Mouse (Mus musculus) left cerebral cortex, adult 11 months (tissue): ENCODE data around the gene Doc2a.

Experiments
- DNase-seq: peaks from one replicate; pipeline ENCODE4 v3.0.0; 2022; ENCODE audit warnings: low spot score

The Doc2a gene

GRCm38 (mm10) chr7:126823202-126823711, 24.0 kb upstream of the Doc2a start:
- DNase-seq = no peak

GRCm38 (mm10) chr7:126823940-126824339, 23.3 kb upstream of the Doc2a start:
- DNase-seq = no peak

GRCm38 (mm10) chr7:126825403-126825802, 21.8 kb upstream of the Doc2a start:
- no peak for DNase-seq

- DNase-seq = no peak
Observed at GRCm38 (mm10) chr7:126825952-126826351, 21.3 kb upstream of the Doc2a start.

- DNase-seq = no peak
Observed at GRCm38 (mm10) chr7:126831539-126831938, 15.7 kb upstream of the Doc2a start, which contains the start of gene 4930451I11Rik. TSS of gene 4930451I11Rik (minus strand) at chr7:126831639.

GRCm38 (mm10) chr7:126832036-126832598, 15.1 kb upstream of the Doc2a start:
- peak; percentile 75 for DNase-seq

GRCm38 (mm10) chr7:126833294-126833693, 13.9 kb upstream of the Doc2a start:
- no peak for DNase-seq

GRCm38 (mm10) chr7:126843276-126843675, 3.9 kb upstream of the Doc2a start:
- no peak for DNase-seq

- no peak for DNase-seq
Observed at GRCm38 (mm10) chr7:126845516-126845915, 1.7 kb upstream of the Doc2a start.

GRCm38 (mm10) chr7:126847421-126848398, 494 bp downstream of the Doc2a start:
- DNase-seq = no peak

- DNase-seq = no peak
Observed at GRCm38 (mm10) chr7:126848794-126849193, 1.6 kb downstream of the Doc2a start.

GRCm38 (mm10) chr7:126850161-126850560, 2.9 kb downstream of the Doc2a start:
- DNase-seq = no peak

- no peak for DNase-seq
Observed at GRCm38 (mm10) chr7:126851192-126851591, 4.0 kb downstream of the Doc2a start.

GRCm38 (mm10) chr7:126853454-126853853, 6.2 kb downstream of the Doc2a start:
- DNase-seq = no peak

GRCm38 (mm10) chr7:126855641-126856040, 8.4 kb downstream of the Doc2a start:
- DNase-seq = no peak

- DNase-seq = no peak
Observed at GRCm38 (mm10) chr7:126856741-126857420, 9.7 kb downstream of the Doc2a start.

- DNase-seq = no peak
Observed at GRCm38 (mm10) chr7:126860987-126861386, 13.8 kb downstream of the Doc2a start.

GRCm38 (mm10) chr7:126861429-126862130, 14.4 kb downstream of the Doc2a start, which contains the start of gene Hirip3:
TSS of gene Hirip3 (plus strand) at chr7:126861972.
- DNase-seq = peak; percentile 85

- peak; percentile 87 for DNase-seq
Observed at GRCm38 (mm10) chr7:126862147-126862784, 15.1 kb downstream of the Doc2a start, which contains the start of gene Ino80e. TSS of gene Ino80e (minus strand) at chr7:126862377.

- DNase-seq = no peak
Observed at GRCm38 (mm10) chr7:126863791-126864190, 16.6 kb downstream of the Doc2a start.

GRCm38 (mm10) chr7:126867534-126867933, 20.3 kb downstream of the Doc2a start:
- no peak for DNase-seq
